Mouse (Mus musculus) erythroid progenitor cell, adult 5-6 weeks (primary cell): ENCODE data around the gene St3gal3. TPM values are rescaled to one million over a fixed set of nuclear protein-coding genes. Genes with fewer than 3 reads are reported as not detected.

ENCODE experiments used
- ATAC-seq: replicated peaks from 2 replicates; pipeline ENCODE4 v1.8.0; 2016; ENCODE audit warnings: moderate number of reproducible peaks, mild to moderate bottlenecking, moderate TSS enrichment, inconsistent platforms; ENCODE audit not compliant: poor library complexity, low FRiP score, severe bottlenecking
- total RNA-seq, 2 experiments: library from RNA; stranded (forward) in 1 of 2; stranded (reverse) in 1 of 2; fragments of 150-400 nt in 1 of 2; fragments of 186-747, 209-891 nt in 1 of 2; gene quantifications; 2 replicates each; pipeline versions ENCODE4 v1.2.3 to v1.2.4; 2015 to 2017; ENCODE audit warnings: low replicate concordance in 2 of 2

St3gal3 gene
- total RNA-seq, 2 experiments from 2014 or later, result 5.4 to 7.3 TPM

GRCm38 (mm10) chr4:118031132-118031775 is 103.5 kb downstream of the St3gal3 start:
- 0 out of 2 replicates have a peak, but pooled peaks have one; percentile 26 for ATAC-seq

DNA sequence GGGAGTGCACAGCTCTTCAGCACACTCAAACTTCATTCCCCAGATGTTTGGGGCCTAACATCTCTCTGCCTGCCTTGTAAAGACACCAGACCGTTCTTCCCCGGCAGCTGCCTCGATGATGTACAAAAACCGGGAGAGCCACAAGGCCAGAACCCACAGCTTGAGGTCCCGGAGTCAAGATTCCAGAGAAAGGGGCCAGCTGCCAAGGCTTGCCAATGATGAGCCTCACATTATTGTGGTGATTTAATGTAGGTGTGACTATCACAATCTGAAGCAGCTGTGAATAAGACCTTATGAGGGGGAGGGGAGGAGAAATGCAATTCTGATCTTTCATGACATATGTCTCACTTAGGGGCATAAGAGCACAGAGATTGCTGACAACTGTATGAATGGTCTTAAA is 104.4 kb downstream of the St3gal3 start:
- no peak for ATAC-seq

DNA sequence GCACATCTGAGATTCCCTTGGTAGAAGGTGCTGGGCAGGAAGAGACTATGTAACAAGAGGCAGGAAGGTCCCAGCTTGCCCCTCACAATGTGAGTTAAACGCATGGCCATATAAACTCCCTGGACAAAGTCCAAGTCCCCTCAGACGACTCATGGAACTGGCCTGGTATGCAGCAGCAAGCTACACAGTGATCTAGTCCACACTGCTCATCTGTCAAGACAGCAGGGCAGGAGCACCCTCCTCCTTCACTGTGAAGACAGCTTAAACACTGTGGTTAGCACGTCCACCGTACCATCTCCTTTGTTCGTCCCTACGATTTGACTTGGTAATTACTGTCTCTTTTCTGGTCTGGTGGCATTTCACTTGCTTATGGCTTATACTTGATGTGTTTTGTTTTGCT is 104.8 kb downstream of the St3gal3 start:
- ATAC-seq, result no peak

DNA sequence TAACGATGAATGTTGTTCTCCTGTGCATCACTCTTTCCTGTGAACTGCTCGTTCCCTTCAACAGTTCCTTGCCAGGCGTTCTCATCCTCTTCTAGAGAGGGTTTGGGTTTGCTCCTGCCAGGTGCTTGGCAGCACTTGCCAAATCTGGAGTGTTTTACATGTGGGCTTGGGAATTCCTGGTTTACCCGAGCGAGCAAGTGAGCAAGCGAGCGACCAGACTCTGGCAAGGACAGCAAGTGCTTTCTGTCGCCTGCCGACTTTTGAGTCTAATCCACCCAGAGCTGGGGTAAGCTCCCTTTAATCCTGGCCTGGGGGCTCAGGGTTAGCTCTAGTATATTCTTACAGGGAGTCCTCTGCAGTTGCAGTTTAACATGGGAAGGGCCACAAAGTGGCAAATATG is 105.7 kb downstream of the St3gal3 start:
- no peak for ATAC-seq

GRCm38 (mm10) chr4:118025931-118026330 is 108.8 kb downstream of the St3gal3 start:
- no peak for ATAC-seq

DNA sequence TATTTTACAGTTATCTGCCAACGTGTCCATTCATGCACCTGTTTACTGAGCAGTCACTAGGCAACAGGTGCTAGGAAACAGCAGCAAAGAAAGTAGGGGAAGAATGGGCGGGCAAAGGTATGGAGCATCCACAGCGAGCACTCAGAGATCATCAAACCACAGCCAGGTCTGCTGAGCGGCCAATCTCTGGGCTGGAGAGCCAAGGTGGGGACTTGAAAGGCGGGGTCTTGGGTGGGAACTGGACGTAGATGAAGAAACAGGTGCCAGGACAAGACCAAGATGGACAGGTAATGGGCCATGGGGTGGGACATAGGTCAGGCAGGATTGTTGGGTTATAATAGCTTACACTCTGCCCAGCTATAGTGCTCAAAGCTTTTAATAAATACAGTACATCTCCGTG is 109.3 kb downstream of the St3gal3 start:
- no peak for ATAC-seq

DNA sequence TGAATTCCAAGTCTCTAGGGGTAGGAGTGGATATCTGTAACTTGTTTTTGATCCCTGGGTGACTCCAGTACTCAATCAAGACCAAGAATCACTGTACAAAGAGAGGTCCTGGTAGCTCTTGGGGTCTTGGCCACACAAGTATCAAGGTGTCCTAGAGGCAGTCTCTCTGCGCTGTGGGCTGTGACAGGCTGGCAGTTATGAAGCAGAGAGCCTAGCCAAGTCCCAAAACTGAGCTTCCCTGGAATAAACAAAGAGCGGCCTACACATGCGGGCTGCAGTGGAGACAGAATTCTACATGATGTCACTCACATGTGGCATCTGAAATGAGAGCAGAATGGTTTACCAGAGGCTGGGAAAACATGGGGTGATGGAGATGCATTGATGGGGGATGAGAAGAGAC is 111.9 kb downstream of the St3gal3 start:
- ATAC-seq, result no peak

- no peak for ATAC-seq
Measured at GRCm38 (mm10) chr4:118022406-118022805, 112.3 kb downstream of the St3gal3 start.

- ATAC-seq, result no peak
Measured at GRCm38 (mm10) chr4:118019640-118020039, 115.1 kb downstream of the St3gal3 start.

DNA sequence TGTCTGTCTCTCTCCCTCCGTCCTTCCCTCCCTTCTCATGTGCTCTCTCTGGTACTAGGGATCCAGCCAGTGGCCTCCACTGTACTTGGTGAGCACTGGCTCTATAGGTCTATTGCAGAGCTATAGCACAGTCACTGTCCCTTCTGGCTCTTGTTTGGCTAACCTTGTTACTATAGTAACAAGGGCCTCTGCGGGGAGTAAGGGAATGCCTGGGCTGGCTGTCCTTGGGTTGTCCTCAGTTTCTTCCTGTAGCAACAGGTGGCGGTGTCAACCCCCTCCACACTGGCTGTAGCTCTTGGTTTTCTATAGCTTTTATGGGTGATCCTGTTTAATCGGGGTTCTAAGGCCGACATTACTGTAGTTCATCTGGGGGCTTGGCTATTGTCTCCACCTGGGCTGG is 115.5 kb downstream of the St3gal3 start:
- ATAC-seq, result no peak

GRCm38 (mm10) chr4:118017021-118017805 is 117.5 kb downstream of the St3gal3 start:
- no peak for ATAC-seq

DNA sequence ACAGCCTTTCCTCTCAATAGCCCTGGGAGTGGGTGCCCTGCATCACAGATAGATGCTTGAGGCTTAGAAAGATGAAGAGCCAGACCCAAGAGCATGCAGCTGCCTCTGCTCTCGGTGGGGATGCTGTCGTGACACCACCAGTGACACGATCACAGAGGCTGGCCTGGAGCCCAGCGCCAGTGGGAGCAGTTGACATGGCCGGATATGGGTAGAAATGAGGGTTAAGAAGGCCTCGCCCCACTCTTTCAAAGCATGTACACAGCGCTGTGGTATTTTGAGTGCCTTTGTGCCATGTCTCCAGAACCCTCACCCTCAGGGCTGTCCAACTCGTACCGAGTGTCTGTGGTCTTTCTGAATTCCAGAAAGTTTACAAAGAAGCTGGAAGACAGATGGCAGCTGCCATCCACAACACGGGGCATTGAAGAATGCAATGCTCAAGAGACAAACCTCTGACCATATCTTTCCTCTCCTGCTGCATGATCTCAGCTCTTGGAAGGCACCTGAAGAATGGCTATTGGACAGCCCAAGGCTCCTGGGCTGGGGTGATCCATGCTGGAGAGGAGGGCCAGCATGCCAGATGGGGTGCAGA is 118.3 kb downstream of the St3gal3 start:
- ATAC-seq, result no peak

DNA sequence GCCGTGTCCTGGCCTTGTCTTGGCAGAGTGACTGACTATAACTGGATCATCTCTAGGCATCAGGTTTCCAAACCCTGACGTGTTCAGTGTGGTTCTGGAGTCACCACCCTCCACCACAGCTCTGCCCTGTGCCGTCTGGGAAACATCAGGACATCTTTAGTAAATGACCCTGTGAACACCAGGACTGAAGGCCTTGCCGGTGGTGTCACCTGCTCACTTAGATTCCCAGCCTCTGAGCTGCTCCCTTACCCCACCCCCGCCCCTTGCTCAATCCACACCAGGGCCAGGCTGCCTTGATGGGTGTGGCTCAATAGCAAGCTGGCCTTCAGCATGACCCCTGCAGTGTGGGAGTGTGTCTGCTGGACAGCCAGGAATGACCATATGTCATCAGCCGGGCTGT is 119.1 kb downstream of the St3gal3 start:
- no peak for ATAC-seq

DNA sequence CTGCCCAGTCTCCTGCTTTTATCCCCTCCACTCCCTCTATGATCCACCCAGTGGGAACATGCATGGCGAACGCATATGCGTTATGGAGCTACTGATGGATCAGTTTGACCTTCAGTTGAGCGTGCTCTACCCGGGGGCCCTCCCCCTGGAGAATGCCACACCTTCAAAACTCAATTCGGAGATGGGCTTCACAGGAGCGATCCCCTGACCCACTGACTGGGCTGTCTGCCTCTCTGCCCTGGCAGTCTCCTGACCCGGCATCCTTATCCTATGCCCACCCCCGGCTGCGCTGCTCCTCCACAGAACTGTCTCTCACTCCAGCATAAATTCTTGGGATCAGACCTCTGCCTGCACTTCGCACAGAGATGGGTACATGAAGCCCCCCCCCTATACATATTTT is 119.6 kb downstream of the St3gal3 start:
- ATAC-seq, result no peak

- ATAC-seq, result no peak
Measured at GRCm38 (mm10) chr4:118010661-118011173, 124.0 kb downstream of the St3gal3 start.

GRCm38 (mm10) chr4:118008433-118009033 is 126.2 kb downstream of the St3gal3 start:
- no peak for ATAC-seq

- ATAC-seq, result no peak
Measured at GRCm38 (mm10) chr4:118001355-118001754, 133.4 kb downstream of the St3gal3 start.

DNA sequence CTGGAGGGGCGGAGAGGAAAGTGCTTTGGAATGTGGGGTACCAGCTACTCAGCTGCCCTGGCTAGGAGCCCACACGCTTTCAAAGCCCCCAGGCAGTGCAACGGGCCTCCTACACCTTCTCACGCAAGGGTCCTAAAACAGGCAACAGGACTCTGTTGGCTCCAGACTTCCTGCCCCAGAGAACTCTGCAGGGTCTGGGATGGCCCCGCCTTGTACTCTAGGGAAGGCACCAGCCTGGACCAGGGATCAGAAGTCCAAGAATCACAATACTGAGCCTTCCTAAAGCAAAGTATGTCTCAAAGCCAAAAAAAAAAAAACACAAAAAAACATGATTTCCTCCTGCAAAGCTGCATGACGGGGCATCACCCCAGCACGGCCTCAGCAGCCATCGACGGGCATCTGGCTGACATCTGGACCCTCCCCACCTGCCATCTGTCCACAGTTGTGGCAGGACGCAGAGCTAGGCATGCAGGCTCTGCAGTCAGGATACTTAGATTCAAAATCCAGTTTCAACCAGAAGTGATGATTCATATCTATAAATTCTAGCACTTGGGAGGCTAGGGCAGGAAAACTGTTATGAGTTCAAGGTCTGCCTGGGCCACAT is 134.0 kb downstream of the St3gal3 start:
- ATAC-seq, result no peak

GRCm38 (mm10) chr4:117999951-118000350 is 134.8 kb downstream of the St3gal3 start:
- ATAC-seq, result no peak
